Mouse (Mus musculus) cortical plate, adult 2 months (tissue): ENCODE data around the gene Gm20662. TPM values are rescaled to one million over a fixed set of nuclear protein-coding genes. Genes with fewer than 3 reads are reported as not detected.

Experiments used
- H3K27ac ChIP-seq: fragments of 200-500 bp; 2 replicates; pipeline ENCODE4 v1.5.1; 2012; ENCODE audit warnings: low read length, control low read depth, inconsistent platforms; ENCODE audit not compliant: insufficient read depth
- H3K4me1 ChIP-seq: fragments of 200-500 bp; 2 replicates; pipeline ENCODE4 v1.6.1; 2011; ENCODE audit warnings: low read length; ENCODE audit not compliant: control insufficient read depth, insufficient read depth
- H3K4me3 ChIP-seq: fragments of 200-500 bp; 2 replicates; pipeline ENCODE4 v1.5.1; 2011; ENCODE audit warnings: mild to moderate bottlenecking, low read length, control low read depth; ENCODE audit not compliant: insufficient read depth
- CTCF ChIP-seq: fragments of 200-500 bp; IDR thresholded peaks from 2 replicates; pipeline ENCODE4 v1.5.1; 2011; ENCODE audit warnings: mild to moderate bottlenecking, control low read depth, low read length; ENCODE audit not compliant: insufficient read depth; ENCODE audit errors: extremely low read depth
- POLR2A ChIP-seq: fragments of 200-500 bp; IDR thresholded peaks from 2 replicates; pipeline ENCODE4 v1.6.1; 2011; ENCODE audit warnings: mild to moderate bottlenecking, low read length, control low read depth; ENCODE audit not compliant: insufficient read depth; ENCODE audit errors: extremely low read depth
- polyA plus RNA-seq: library from polyadenylated mRNA; depleted of rRNA; stranded (reverse); fragments of >200 nt; gene quantifications from 2 replicates; pipeline ENCODE4 v1.2.3, GENCODE M21; 2012

Gene Gm20662
- polyA plus RNA-seq, 1 experiment = 5.6 TPM

- H3K4me1 ChIP-seq = no peaks in the 10 kb centered on the region
- TF ChIP-seq CTCF (no peak), POLR2A (no peak)
- H3K4me3 ChIP-seq = no peak overlapping the region
- no peak overlapping the region for H3K27ac ChIP-seq
These were observed 73.4 kb downstream of the Gm20662 start for GRCm38 (mm10) chr9:108069529-108069928.

- no peak overlapping the region for H3K27ac ChIP-seq
- no peaks in the 10 kb centered on the region for H3K4me1 ChIP-seq
- no peak for TF ChIP-seq POLR2A
- TF ChIP-seq CTCF = no peak
- H3K4me3 ChIP-seq = no peak overlapping the region
These were observed 75.7 kb downstream of the Gm20662 start for GRCm38 (mm10) chr9:108071801-108072200.

GRCm38 (mm10) chr9:108072481-108072924, 76.4 kb downstream of the Gm20662 start:
- H3K4me3 ChIP-seq = no peak overlapping the region
- no peaks in the 10 kb centered on the region for H3K4me1 ChIP-seq
- no peak overlapping the region for H3K27ac ChIP-seq
- TF ChIP-seq CTCF (no peak), POLR2A (no peak)

DNA sequence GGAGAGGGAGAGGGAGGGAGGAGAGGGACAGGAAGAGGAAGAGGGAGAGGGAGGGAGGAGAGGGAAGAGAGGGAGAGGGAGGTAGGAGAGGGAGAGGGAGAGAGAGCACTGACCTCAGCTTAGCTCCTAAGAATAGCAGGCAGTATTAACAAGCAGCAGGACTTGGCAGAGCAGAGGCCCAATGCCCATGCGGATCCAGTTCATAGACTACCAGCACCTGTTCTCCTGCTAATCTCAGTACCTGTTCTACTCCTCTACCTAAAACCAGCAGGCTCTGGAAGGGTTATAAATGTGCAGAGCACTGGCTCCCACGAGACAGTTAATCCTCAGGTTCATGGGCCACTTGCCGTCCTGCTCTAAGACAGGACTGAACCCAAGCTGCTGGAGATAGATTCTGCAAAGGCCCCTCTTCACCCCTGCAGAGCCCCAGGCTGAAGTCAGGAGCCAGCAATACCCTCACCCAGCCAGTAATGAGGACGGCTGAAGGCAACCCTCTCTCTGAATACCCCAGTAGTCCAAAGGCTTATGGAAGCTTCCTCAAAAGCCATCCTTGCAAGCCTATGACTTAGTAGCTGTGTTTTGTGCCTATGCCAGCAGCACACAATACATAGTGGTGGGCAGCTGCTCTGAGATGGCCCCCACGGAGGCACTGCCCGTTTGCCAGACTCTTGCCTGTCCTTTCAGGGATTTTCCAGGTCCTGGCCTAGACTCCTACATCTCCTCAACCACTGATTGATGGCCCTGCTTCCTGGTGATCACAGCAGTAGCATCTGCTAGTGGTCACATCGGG, 77.2 kb downstream of the Gm20662 start:
- no peaks in the 10 kb centered on the region for H3K4me1 ChIP-seq
- H3K27ac ChIP-seq = no peak overlapping the region
- no peak overlapping the region for H3K4me3 ChIP-seq
- TF ChIP-seq POLR2A = no peak
- TF ChIP-seq CTCF = no peak

DNA sequence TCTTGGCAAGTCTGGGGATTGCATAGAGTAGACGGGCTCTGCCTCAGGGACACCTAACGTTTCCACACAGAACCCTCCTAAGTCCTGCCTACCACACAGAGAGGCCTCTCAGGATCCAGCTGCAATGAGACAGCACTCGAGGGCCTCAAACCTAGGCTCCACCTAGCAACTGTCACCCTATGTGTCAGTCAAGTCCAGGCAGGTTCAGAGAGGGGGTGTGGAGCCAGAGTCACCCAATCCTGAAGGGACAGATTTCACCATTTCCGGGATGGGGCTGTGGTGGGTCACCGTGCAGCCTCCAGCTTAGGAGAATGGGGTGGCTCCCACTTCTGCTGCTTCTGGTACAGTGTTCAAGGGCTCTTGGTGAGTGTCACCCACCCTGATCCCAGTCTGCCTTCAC, 84.0 kb downstream of the Gm20662 start, which contains the start of gene Mst1:
Gene Mst1, plus strand, starts transcription at position 269 of the 400 bp plus-strand sequence.
- no peaks in the 10 kb centered on the region for H3K4me1 ChIP-seq
- no peak within 1 kb of the TSS for H3K27ac ChIP-seq
- peak within 1 kb of the TSS; percentile 70 for H3K4me3 ChIP-seq
- no peak for TF ChIP-seq POLR2A
- no peak for TF ChIP-seq CTCF

DNA sequence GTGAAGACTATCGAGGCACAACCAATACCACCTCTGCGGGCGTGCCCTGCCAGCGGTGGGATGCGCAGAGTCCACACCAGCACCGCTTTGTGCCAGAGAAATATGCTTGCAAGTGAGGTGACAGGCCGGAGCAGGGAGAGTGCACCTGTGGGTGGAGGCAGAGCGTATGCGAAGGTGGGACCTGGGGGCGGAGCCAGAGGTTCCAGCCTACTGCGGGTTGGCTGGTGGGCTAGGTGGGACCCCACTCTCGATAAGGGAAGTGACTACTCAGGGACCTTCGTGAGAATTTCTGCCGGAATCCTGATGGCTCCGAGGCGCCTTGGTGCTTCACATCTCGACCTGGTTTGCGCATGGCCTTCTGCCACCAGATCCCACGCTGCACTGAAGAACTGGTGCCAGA, 86.4 kb downstream of the Gm20662 start:
- Histone ChIP-seq H3K4me3 (no peak overlapping the region), H3K27ac (no peak overlapping the region), H3K4me1 (no peaks in the 10 kb centered on the region)
- TF ChIP-seq CTCF (no peak), POLR2A (no peak)

DNA sequence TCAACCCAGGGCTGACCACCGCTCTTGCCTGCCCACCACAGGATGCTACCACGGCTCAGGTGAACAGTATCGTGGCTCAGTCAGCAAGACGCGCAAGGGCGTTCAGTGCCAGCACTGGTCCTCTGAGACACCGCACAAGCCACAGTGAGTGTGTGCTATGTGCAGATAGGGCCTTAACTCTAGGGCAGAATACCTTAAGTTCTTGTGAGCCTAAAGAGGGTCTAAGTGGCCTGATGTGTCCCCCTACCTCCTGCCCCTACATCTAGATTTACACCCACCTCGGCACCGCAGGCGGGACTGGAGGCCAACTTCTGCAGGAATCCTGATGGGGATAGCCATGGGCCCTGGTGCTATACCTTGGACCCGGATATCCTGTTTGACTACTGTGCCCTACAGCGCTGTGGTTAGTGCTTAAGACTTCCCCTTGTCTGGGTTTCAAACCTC, 86.9 kb downstream of the Gm20662 start, which contains the start of gene Rnf123:
Gene Rnf123, minus strand, starts transcription at position 359 of the 444 bp plus-strand sequence.
- no peak within 1 kb of the TSS for H3K27ac ChIP-seq
- H3K4me1 ChIP-seq = no peaks in the 10 kb centered on the region
- no peak within 1 kb of the TSS for H3K4me3 ChIP-seq
- no peak for TF ChIP-seq CTCF
- no peak for TF ChIP-seq POLR2A

- TF ChIP-seq POLR2A = no peak
- no peak for TF ChIP-seq CTCF
- H3K27ac ChIP-seq = no peak overlapping the region
These were observed 87.4 kb downstream of the Gm20662 start for GRCm38 (mm10) chr9:108083561-108083960.

GRCm38 (mm10) chr9:108085261-108085660, 89.1 kb downstream of the Gm20662 start:
- H3K27ac ChIP-seq = no peak overlapping the region
- H3K4me3 ChIP-seq = no peak overlapping the region
- TF ChIP-seq POLR2A = no peak
- TF ChIP-seq CTCF = no peak
- H3K4me1 ChIP-seq = no peaks in the 10 kb centered on the region

More at GRCm38 (mm10) chr9:108083561-108083960, 87.4 kb downstream of the Gm20662 start:
- H3K4me3 ChIP-seq = no peak overlapping the region
- H3K4me1 ChIP-seq = no peaks in the 10 kb centered on the region

DNA sequence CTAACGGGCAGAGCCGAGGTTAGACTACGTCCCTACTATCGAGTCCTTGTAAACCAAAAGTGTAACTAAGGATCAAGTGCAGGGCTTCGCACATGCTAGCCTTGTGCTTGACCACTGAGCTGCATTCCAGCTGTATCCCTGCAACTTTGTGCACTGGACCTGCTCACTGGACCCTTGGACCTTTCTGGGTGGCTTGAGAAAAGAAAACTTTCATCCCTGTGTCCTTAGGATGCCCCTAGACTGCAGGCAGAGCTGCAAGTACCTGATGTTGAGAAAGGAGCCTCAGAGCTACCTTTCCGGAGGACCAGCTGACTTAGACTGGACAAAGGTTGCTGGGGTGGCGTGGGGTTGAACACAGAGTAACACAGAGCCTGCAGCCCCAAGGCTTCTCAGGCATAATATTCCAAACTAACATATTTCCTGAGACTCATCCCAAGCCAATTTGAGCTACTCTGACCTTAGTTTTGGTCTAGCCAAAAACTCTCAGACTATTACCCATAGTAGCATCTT, 94.5 kb downstream of the Gm20662 start:
- H3K4me1 ChIP-seq = peaks cover 3% of the 10 kb centered on the region; the same call in 1 of the 2 replicates
- H3K4me3 ChIP-seq = no peak overlapping the region
- TF ChIP-seq CTCF (no peak), POLR2A (no peak)
- H3K27ac ChIP-seq = no peak overlapping the region
